Mouse (Mus musculus) kidney, postnatal 0 days (tissue): ENCODE data around the gene Gm28845. TPM values are rescaled to one million over a fixed set of nuclear protein-coding genes. Genes with fewer than 3 reads are reported as not detected.
A peak's percentile ranks its signal among the peaks of the same experiment; 100 is the strongest.

Experiments used
- ATAC-seq: fragments of 200-750 bp; cut with Nextera tagmentation; replicated peaks from 2 replicates; pipeline ENCODE4 v1.8.0; 2017; ENCODE audit warnings: low read depth, moderate number of reproducible peaks, moderate TSS enrichment, moderate library complexity; ENCODE audit not compliant: low FRiP score
- DNase-seq: peaks from one replicate; pipeline ENCODE4 v3.0.0-alpha.2; 2016; ENCODE audit warnings: low spot score
- H3K27ac ChIP-seq: fragments of 300-500 bp; sonication (generic); 2 replicates; pipeline ENCODE4 v1.5.1; 2014; ENCODE audit warnings: mild to moderate bottlenecking
- H3K27me3 ChIP-seq: fragments of 300-500 bp; sonication (generic); 2 replicates; pipeline ENCODE4 v1.6.1; 2014; ENCODE audit warnings: low read length, mixed read lengths; ENCODE audit not compliant: insufficient read depth
- H3K36me3 ChIP-seq: fragments of 300-500 bp; sonication (generic); 2 replicates; pipeline ENCODE4 v1.6.1; 2014; ENCODE audit warnings: low read length, mixed read lengths; ENCODE audit not compliant: insufficient read depth
- H3K4me1 ChIP-seq: fragments of 300-500 bp; sonication (generic); replicated peaks from 2 replicates; pipeline ENCODE4 v1.6.1; 2014; ENCODE audit warnings: antibody characterized with exemption, low read length, mixed read lengths; ENCODE audit not compliant: insufficient read depth
- H3K4me2 ChIP-seq: fragments of 300-500 bp; sonication (generic); 2 replicates; pipeline ENCODE4 v1.6.1; 2014; ENCODE audit warnings: mild to moderate bottlenecking, low read length, moderate library complexity, mixed read lengths
- H3K4me3 ChIP-seq: fragments of 300-500 bp; sonication (generic); replicated peaks from 2 replicates; pipeline ENCODE4 v1.5.1; 2014; ENCODE audit warnings: low read depth, low read length
- H3K9ac ChIP-seq: fragments of 300-500 bp; sonication (generic); 2 replicates; pipeline ENCODE4 v1.6.1; 2014; ENCODE audit warnings: low read depth, low read length
- H3K9me3 ChIP-seq: fragments of 300-500 bp; sonication (generic); replicated peaks from 2 replicates; pipeline ENCODE4 v1.6.1; 2016; ENCODE audit warnings: low read length, inconsistent platforms, mixed read lengths
- CTCF ChIP-seq: IDR thresholded peaks from 2 replicates; pipeline ENCODE4 v1.5.1; 2016; ENCODE audit warnings: antibody characterized with exemption, low read depth, mild to moderate bottlenecking, moderate library complexity
- WGBS: fragments of 180-500 bp; shearing (Covaris S2); extraction: QIAGEN DNeasy Blood & Tissue Kit; methylation state at CpG from one replicate; pipeline ENCODE4 v1.1.7; 2014; 5-methylcytosine and 5-hydroxymethylcytosine counted together
- polyA plus RNA-seq: library from polyadenylated mRNA; unstranded; fragments of >200 nt; fragmentation: Nextera tagmentation; extraction: Ambion mirVana; gene quantifications from 2 replicates; pipeline ENCODE4 v1.2.1, GENCODE M21; 2015

Gene Gm28845
- polyA plus RNA-seq, 1 experiment from 2014 or later = not detected

GRCm38 (mm10) chr1:65109756-65110435 is 9.5 kb downstream of the Gm28845 start:
- 65% methylated on average over 25 of the region's 25 CpGs for WGBS
- Histone ChIP-seq H3K4me3 (no peak overlapping the region), H3K4me1 (0 out of 2 replicates have a peak, but pooled peaks cover 3% of the 10 kb centered on the region), H3K27me3 (no peaks in the 10 kb centered on the region), H3K27ac (no peak overlapping the region), H3K9ac (0 out of 2 replicates have a peak overlapping the region, but pooled peaks have one; percentile 3), H3K36me3 (no peaks in the 10 kb centered on the region), H3K9me3 (no peaks in the 10 kb centered on the region), H3K4me2 (0 out of 2 replicates have a peak overlapping the region, but pooled peaks have one; percentile 8)
- no peak for TF ChIP-seq CTCF
- no peak for DNase-seq
- ATAC-seq = no peak

- H3K4me1 ChIP-seq = 0 out of 2 replicates have a peak, but pooled peaks cover 3% of the 10 kb centered on the region
- no peak overlapping the region for H3K4me2 ChIP-seq
- 94% methylated on average over 8 of the region's 8 CpGs for WGBS
- H3K4me3 ChIP-seq = no peak overlapping the region
- no peaks in the 10 kb centered on the region for H3K36me3 ChIP-seq
- DNase-seq (no peak), ATAC-seq (no peak)
- no peaks in the 10 kb centered on the region for H3K27me3 ChIP-seq
- no peak overlapping the region for H3K9ac ChIP-seq
- H3K9me3 ChIP-seq = no peaks in the 10 kb centered on the region
- H3K27ac ChIP-seq = no peak overlapping the region
- TF ChIP-seq CTCF = no peak
These were observed 10.2 kb downstream of the Gm28845 start for GRCm38 (mm10) chr1:65109196-65109595.

- WGBS = 79% methylated on average over 10 of the region's 10 CpGs
These were observed 11.6 kb downstream of the Gm28845 start for GRCm38 (mm10) chr1:65107654-65108279.

GRCm38 (mm10) chr1:65103273-65103672 is 16.1 kb downstream of the Gm28845 start, which contains the start of gene Cryga:
TSS of gene Cryga (minus strand) at chr1:65103373.
- Histone ChIP-seq H3K9ac (no peak within 1 kb of the TSS), H3K36me3 (no peaks in the 10 kb centered on the region), H3K9me3 (no peaks in the 10 kb centered on the region), H3K4me3 (no peak within 1 kb of the TSS), H3K27ac (no peak within 1 kb of the TSS), H3K4me2 (no peak within 1 kb of the TSS), H3K4me1 (no peaks in the 10 kb centered on the region), H3K27me3 (no peaks in the 10 kb centered on the region)
- ATAC-seq = no peak
- no peak for TF ChIP-seq CTCF
- DNase-seq = no peak
- 90% methylated on average over 11 of the region's 11 CpGs for WGBS

More at GRCm38 (mm10) chr1:65107654-65108279, 11.6 kb downstream of the Gm28845 start:
- no peak for DNase-seq
- no peak overlapping the region for H3K4me3 ChIP-seq
- no peak for TF ChIP-seq CTCF
- no peak overlapping the region for H3K4me2 ChIP-seq
- no peaks in the 10 kb centered on the region for H3K9me3 ChIP-seq
- no peak overlapping the region for H3K9ac ChIP-seq
- H3K36me3 ChIP-seq = no peaks in the 10 kb centered on the region
- no peak overlapping the region for H3K27ac ChIP-seq
- 0 out of 2 replicates have a peak, but pooled peaks cover 3% of the 10 kb centered on the region for H3K4me1 ChIP-seq
- no peaks in the 10 kb centered on the region for H3K27me3 ChIP-seq
- ATAC-seq = no peak

GRCm38 (mm10) chr1:65096953-65097352 is 22.4 kb downstream of the Gm28845 start:
- WGBS = 81% methylated on average over 3 of the region's 3 CpGs
- no peaks in the 10 kb centered on the region for H3K36me3 ChIP-seq
- no peak for DNase-seq
- no peaks in the 10 kb centered on the region for H3K27me3 ChIP-seq
- no peak overlapping the region for H3K4me3 ChIP-seq
- H3K4me2 ChIP-seq = no peak overlapping the region
- H3K27ac ChIP-seq = no peak overlapping the region
- H3K9ac ChIP-seq = no peak overlapping the region
- no peaks in the 10 kb centered on the region for H3K4me1 ChIP-seq
- TF ChIP-seq CTCF = no peak
- no peaks in the 10 kb centered on the region for H3K9me3 ChIP-seq
- no peak for ATAC-seq

GRCm38 (mm10) chr1:65091566-65091965 is 27.8 kb downstream of the Gm28845 start:
- H3K9ac ChIP-seq = no peak overlapping the region
- DNase-seq (no peak), ATAC-seq (no peak)
- no peaks in the 10 kb centered on the region for H3K4me1 ChIP-seq
- H3K4me2 ChIP-seq = no peak overlapping the region
- WGBS = 88% methylated on average over 3 of the region's 3 CpGs
- no peaks in the 10 kb centered on the region for H3K36me3 ChIP-seq
- no peaks in the 10 kb centered on the region for H3K27me3 ChIP-seq
- H3K4me3 ChIP-seq = no peak overlapping the region
- no peaks in the 10 kb centered on the region for H3K9me3 ChIP-seq
- TF ChIP-seq CTCF = no peak
- H3K27ac ChIP-seq = no peak overlapping the region
